Mouse (Mus musculus) liver (tissue): ENCODE data around the gene Zfp369.
"Not testable (repeated sequence)": the region's sequence is repeated elsewhere in the genome, so short reads cannot be mapped to it uniquely, and the experiment has no call there.

Source experiments
- DNase-seq: peaks from one replicate; pipeline ENCODE4 v3.0.0-alpha.2; 2020; ENCODE audit warnings: mixed read lengths

Zfp369 gene

DNA sequence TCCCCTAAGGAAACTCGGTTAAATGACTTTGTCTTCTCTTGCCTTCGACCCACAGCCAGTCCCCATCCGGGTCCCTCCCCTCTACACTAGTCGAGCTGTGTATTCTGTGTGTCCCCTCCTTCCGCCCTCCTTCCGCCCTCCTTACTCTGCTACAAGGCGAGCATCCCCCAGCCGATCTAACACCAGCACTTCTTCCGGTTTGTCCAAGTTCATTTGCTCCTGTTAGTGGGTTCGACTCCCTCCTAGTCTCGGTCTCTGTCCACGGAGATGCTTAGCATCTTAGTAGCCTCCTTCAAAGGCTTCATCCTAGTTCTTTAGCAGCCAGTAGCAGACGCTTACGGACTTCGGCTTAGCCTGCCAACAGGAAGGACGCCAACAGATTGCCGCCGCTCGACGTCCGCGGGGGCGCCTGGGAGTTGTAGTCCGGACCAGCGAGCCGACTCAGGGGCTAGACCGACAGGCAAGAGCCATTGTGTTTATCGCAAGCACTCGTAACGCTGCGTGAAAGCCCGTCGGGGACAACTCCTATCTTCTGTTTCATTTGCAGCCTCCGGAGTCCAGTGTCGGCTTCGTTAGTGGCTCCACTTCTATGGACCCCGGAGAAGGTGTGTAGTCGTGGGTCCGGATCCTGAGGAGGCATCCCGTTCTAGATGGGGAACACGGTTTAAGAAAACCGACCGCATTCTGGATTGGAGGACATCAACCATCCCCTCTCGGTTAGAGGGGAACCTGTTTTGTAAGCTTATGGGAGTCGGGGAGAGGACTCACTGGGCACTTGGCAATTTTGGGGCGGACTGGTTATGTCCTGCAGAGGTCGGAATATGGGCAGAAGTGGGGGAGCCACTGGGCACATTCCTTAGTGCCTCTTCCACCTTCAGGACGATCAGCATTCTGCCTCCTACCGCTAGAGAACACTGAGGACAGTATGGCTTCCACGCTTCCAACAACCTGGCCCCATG is at the start of gene Zfp369:
Gene Zfp369, plus strand, starts transcription at position 432 of the 959 bp plus-strand sequence.
- DNase-seq = peak; percentile 94

DNA sequence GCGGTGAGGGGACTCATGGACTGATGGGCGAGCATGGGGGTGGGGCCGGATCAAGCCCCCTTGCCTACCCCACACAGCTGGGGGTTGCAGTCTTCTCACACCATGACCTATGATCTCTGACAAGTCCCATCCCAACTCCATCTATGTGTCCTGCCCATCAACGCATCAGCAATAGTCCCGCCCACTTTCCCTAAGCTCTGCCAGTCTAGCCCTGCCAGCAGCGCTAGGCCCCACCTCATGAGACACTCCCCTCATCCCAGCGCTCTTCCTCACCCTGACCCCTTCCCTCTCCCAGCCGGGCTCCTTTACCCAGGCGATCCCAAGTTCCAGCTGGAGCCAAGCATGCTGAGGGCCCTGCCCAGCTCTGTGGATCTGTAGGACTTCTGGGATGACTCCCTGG is 41.4 kb upstream of the Zfp369 start:
- DNase-seq = no peak

DNA sequence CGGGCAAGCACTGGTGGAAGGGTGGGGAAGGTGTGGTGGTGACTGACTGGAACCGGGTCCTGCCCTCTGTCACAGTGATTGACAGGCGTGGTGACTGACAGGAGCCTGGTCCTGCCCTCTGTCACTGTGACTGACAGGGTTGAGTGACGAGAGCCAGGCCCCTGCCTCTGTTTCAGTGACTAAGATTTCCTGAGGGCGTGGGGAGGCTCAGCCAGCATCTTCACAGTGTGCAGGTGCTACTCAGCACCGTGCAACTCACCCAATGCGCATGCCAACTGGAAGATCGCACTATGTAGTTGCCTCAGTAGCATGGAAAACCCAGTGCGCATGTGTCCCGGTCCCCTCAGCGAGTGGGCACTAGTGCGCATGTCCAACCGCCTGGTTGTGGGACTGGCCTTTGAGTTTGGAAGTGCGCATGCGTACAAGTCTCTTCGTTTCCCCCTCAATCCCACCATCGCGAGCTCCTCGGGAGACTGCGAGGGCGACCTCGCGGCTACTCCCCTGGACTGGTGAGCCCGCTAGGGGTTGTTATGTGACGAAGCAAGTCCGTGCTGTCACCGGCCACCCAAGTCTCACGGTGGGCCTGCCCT is 38.0 kb upstream of the Zfp369 start:
- DNase-seq = peak; percentile 95

DNA sequence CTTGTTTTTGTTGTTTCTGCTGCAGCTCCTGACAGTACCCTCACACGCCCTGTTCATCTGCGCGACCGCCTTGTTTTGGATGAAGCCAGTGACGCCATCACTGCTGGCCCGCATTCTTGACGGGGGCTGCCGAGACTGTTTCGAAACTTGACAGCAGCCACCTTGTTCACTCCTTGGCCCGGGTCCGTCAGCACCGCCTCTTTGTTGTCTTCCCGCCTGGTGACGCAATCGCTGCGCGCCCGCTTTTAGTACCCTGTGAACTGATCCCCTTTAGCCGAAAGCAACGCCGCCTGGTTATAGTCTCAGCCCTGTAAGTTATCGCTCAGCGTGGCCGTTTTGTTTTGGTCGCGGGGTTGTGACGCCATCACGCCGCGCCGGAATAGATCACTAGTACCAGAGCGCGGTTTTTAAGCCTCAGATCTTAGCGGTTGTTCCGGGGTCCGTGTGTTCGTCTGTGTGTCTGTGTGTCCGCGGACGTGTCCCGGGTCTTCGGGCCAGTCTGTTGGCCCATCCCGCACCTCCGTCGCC is 37.5 kb upstream of the Zfp369 start:
- DNase-seq = peak; percentile 93

DNA sequence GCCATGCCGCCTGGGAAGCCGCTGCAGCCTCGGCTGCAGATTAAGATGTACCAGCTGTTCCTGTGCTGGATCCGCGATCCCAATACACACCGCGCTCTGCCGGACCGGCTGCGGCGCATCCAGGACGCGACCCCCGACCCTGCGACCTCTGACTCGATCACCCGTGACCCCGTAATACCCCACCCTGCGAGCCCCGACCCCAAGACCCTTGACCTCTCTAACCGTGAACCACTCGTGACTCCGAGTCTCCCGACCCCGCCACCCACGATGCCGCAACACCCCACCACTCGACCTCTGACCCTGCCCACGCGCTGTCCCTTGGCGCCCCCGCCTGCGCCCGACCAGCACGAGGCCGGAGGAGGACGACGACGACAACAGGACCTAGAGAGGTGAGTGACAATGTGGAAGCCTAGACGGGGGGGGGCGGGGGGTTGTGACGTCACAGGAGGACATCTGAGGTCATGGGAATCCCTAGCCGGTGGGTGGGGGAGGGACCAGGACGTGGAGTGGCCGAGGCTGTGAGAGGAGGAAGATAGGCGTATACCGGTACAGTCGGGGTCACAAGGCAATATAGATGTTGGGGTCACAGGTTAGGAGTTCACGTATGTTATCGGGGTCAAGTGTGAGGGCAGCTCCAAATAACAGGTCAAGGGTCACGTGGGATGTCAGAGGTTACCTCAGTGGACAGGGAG is 36.8 kb upstream of the Zfp369 start:
- peak; percentile 67 for DNase-seq

DNA sequence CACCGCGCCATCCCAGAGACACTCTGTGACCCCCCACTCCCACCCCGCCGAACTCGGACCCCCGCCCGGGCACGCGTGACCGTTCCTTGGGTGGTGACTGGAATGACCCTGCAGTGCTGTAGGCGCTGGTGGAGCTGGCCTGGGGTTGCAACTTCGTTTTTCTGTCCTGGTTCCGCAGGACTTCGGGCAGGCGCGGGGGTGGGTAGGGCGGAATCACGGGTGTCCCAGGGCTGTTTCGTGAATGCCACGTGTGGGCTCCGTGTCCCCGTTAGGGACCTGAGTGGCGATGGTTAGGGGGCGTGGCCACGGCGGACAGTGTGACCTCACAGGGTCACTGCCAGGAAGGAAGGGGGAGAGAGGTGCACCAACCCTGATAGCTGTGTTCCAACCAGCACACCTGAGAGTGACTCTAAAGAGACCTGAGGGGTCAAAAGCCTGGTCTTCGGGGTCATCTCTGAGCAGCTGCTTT is 36.3 kb upstream of the Zfp369 start:
- DNase-seq = peak; percentile 30

DNA sequence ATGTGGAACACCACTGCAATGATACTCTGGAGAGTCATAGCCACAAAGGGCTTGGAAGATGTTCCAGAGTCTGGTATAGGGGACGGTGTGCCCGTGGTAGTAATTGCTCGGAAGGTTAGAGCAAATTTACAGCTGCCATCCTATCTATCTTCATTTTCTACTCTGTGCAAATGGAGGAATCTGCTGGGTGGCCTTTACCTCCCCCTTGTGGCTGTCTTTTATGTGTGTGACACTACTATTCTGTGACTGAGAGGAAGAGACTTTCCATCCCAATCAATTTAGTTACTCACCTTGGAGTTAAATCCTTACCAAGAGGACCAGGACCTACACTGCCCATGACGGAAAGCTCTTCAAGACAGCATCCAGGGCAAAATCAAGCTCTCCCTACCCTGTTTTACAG is 35.3 kb upstream of the Zfp369 start:
- no peak for DNase-seq

DNA sequence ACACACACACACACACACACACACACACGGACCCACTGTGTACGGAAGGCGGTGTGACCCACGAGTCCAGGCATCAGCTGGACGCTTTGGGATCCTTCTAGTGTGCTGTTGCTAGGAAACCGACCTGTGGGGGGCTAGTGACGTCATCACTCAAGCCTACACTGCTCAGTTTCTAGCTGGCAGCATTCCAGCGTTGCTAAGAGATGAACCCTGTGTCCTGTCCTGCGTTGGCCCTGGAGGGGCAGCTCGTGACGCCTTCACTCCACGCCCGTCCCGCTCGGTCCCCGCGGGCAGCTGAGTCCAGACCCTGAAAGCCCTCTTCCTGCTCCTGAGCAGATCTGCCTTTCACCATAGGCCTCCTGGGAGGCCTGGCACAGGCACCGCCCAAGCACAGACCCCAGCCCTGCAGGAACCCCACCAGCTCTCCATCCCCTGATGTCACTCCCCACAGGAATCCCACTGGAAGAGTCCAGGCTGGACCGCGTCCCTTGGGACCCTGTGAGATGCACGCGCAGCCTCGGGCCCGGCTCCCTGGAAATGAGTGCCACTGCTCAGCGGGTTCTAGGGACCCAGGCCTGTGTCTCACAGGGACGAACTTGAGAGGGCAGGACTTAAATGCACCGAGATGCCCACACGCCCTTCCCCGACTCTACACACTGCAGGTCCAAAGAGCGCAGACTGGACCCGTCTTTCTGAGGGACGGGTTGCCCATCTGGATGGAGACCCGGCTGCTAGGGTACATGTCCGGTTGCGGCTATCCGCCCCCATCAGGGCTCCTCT is 20.2 kb upstream of the Zfp369 start:
- DNase-seq = no peak

DNA sequence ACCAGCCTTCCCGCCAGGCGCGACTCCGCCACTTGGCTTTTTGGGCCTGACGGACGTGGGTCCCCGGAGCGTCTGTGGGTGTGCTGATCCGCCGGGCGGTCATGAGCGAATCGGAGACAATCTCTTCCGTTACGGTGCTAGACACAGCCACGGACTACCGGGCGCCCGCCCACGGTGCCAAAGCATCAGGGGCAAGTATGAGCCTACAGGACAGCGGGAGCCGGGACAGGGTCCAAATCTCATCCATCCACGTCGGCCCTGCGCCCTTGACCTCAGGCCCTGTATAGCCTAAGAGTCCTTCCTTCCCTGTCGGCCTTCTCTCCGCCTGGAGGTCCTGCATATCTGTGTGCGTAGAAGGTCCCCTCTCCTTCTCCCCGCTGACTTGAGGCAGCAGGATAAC is 19.4 kb upstream of the Zfp369 start, which contains the start of gene Gm10775:
Gene Gm10775, plus strand, starts transcription at position 301 of the 400 bp plus-strand sequence.
- DNase-seq = no peak

DNA sequence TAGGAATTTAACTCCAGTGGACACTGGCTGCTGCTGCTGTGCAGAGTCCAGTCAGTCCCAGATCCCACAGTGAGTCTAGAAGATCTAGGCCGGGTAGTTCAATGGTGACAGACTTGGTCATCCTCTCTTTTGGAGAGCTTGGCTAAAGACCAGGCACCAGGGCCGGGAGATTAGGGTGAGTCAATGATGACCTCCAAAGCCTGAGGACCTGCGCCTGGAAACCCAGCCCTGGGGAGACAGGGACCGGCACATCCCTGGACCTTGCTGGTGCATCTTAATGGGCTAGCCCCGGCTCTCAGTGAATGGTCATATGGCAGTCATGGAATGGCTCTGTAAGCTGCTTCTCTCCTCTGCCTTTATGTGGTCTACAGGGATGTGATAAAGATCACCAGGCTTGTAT is 16.5 kb upstream of the Zfp369 start:
- DNase-seq = no peak

DNA sequence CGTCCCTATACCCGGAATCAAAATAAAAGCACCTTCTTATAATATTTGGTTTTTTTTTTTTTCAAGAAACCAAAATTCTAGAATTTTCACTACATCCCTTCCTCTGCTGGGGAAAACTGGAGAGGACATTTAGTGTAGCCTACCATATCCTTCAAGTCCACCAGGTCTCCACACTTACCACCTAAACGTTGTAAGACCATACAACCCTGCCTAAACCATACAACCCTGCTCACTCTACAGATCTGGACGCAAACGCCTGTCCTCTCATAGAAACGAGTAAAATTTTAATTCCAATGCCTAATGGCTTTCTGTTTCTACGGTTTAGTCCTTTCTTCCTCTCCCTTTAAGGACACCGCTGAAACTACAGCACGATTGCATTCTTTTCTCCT is 626 bp upstream of the Zfp369 start:
- DNase-seq = no peak

DNA sequence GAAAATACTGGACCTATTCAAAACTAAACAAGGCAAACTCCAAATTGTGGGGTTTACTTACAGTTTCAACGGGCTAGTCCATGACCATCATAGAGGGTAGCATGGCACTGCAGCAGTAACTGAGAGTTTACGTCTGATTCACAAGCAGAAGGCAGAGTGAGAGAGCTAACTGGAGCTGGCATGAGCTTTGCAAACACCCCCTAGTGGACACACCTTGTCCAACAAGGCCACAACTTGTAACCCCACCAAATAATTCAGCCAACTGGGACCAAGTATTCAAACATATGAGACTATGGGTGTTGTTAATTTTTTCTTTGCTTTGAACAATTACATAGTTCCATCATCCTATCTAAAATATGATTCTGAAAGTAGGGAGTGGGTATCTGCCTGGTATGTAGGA is 8.2 kb downstream of the Zfp369 start:
- DNase-seq = no peak

DNA sequence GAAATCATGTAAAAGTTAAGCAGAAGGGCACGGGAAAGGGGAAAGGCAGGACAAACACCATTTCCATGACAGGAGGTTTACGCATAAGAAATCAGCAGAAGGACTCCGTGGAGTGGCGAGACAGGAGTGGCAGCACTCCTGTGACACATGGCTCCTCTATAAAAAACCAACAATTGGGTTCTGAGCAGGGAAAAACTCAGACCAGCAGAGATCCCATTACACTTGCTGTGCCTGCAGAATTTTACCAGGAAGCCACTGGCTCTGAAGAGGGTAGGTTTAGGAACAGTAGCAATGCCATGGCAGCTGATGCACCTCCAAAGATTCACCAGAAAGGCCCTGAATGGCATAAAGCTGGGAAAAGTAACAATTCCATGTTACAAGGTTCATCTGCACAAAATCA is 17.7 kb downstream of the Zfp369 start:
- no peak for DNase-seq

DNA sequence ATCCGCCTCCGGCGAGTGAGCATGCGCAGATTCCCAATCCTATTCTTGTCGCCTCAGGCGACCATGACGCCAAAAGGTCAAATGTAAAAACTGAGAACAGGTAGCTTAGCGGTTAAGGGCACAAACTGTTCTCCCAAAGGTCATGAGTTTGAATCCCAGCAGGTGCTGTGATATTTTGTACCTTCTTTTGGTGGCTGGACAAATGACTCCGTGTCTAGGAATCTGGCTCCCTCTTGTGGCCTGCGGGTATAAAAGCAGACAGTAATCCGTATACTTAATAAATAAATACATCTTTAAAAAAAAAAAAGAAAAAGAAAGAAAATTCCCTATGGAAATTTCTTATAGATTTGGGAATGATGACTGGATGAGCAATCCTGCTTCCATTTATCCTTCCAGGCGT is 32.2 kb downstream of the Zfp369 start:
- peak; percentile 45 for DNase-seq

DNA sequence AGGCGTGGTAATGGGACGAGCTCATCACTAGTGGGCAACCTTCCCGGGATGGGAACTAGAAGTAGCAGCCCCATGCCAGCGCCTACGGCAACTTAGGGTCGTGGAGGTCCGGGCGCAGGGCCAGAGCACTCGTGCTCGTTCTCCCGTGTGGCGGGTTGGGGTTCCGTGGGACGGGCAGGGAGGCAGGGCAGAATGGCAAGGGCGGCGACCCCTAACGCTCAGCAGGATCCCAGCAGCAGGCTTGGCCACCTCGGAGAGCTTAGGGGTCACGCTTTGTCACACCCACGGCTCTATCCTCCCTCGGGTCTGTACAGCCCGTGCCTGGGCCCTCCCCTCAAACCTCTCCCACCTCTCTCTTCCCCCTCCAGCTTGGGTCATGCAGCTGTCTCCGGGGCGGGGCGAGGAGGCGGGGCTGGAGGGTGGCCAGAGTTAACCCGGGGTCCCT is 32.7 kb downstream of the Zfp369 start:
- peak; percentile 3 for DNase-seq

DNA sequence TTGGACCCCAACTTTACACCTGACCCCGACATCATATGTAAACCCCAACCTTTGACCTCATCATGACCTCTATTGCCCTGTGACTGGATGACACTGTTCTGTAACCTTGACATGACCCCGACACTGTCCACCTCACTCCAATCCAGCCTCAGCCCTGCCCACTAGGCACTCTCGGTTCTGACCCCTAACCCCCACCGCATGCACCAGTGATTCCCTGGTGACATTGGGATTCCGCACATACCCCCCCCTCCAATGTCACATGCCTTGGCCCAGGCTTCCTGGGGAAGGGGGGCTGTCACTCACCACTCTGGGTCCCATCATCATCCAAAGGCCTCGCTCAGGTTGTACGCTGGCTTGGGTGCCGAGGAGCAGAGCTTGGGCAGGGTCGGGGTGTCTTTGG is 33.2 kb downstream of the Zfp369 start:
- no peak for DNase-seq

DNA sequence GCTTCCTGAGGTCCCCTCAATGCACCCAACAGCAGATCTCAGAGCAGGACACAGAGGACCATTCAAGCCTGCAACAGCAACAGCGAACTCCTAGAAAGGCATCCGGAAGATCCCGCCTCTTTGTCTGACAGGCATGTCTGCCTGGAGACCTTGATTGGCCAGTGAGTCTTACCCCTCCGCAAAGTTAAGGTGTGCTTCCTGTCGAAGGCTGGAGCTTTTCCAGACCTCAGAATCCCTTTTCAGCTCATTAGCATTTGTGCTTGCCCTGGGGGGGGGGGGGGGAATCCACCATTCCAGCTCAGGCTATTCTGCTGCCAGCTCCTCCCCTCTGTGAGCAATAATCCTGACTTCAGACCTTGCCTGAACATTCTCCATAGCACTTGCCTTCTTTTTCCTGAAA is 69.9 kb downstream of the Zfp369 start:
- DNase-seq = not testable (repeated sequence)

DNA sequence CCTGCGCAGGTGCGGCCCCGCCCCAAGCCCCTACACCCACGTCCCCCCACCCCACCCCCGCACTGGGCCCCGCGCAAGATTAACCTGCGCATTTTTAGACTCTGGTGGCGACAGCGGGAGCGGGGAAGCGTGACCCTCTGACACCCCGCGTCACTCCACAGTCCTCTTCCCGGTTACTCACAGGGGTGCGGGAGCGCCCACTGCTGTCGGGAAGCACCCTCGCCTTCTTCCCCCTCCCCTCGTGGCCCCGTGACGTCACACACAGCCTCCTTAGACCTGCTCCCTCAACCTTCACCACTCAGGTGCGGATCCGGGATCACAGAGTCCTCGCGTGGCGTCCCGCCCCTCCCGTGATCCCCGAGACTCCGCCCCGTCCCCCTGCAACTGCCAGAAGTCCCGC is 73.2 kb downstream of the Zfp369 start:
- DNase-seq = not testable (repeated sequence)
